In the genomic region with DNA sequence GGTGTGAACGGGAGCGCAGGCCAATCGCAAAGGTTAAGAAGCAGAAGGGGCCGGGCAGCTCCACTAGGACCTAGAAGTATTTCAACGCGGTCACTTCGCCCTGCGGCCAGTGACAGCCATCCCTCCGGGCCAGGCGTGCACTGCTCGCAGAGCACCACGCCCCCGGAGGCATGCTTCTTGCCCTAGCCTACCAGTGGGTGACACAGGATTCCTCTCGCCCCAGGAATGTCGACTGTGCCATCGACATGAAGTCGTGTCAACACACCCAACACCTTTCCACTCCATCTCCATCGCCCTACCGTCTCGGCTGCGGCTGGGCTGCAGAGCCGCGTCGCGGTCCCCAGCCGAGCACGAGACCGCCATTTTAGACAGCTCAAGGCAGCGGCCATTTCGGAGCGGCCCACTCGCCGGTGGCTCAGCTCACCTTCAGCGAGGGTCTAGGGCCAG, we compare ENCODE assay signal across 8 mouse cellular contexts. TPM values are rescaled to one million over a fixed set of nuclear protein-coding genes. Genes with fewer than 3 reads are reported as not detected.
A peak's percentile ranks its signal among the peaks of the same experiment; 100 is the strongest.
DNase-seq lines count a peak whose midpoint lies in the region; ATAC-seq and TF ChIP-seq lines count a peak whose summit lies in the region.

No protein-coding gene starts in this region.

- H3K4me2 ChIP-seq in intestine, embryonic 14.5 days (ENCODE audit: low read length), result peak overlapping the region; percentile 67
- H3K4me2 ChIP-seq in liver, embryonic 12.5 days, result peak overlapping the region; percentile 97
- peak overlapping the region; percentile 67 for H3K4me2 ChIP-seq in midbrain, postnatal 0 days (ENCODE audit: low read depth, low read length, poor library complexity, severe bottlenecking)

- WGBS in intestine, embryonic 14.5 days, result under 1% methylated on average over 34 of the region's 34 CpGs
- WGBS in liver, embryonic 12.5 days (ENCODE audit: insufficient replicate concordance), result under 1% methylated on average over 34 of the region's 34 CpGs
- 0% methylated on average over 34 of the region's 34 CpGs for WGBS in midbrain, postnatal 0 days

- H3K36me3 ChIP-seq in intestine, embryonic 14.5 days (ENCODE audit: control insufficient read depth, insufficient read depth, low read length), result peaks cover 11% of the 10 kb centered on the region
- peaks cover 13% of the 10 kb centered on the region for H3K36me3 ChIP-seq in liver, embryonic 12.5 days
- peaks cover 3% of the 10 kb centered on the region; the same call in 1 of the 2 replicates for H3K36me3 ChIP-seq in midbrain, postnatal 0 days (ENCODE audit: insufficient read depth, low read length)

- H3K27me3 ChIP-seq in intestine, embryonic 14.5 days (replicated peaks; ENCODE audit: control insufficient read depth, insufficient read depth, low read length), result no peaks in the 10 kb centered on the region
- H3K27me3 ChIP-seq in liver, embryonic 12.5 days (replicated peaks), result no peaks in the 10 kb centered on the region
- no peaks in the 10 kb centered on the region for H3K27me3 ChIP-seq in midbrain, postnatal 0 days (ENCODE audit: insufficient read depth, low read length)

- peak; percentile 74 for DNase-seq in urinary bladder, postnatal 14 days (ENCODE audit: low spot score)
- DNase-seq in urinary bladder, postnatal 10 days (ENCODE audit: low spot score), result no peak
- DNase-seq in cerebellum, adult 9-11 months, result peak; percentile 81
- peak; percentile 38 to 66 for DNase-seq in frontal cortex, postnatal 10 days (ENCODE audit: low spot score in 2 of 2)
- no peak for DNase-seq in intestine, embryonic 14.5 days (ENCODE audit: low spot score)
- peak; percentile 62 for DNase-seq in midbrain, postnatal 0 days (ENCODE audit: low spot score)
- DNase-seq in thymus, postnatal 36 days, result no peak

- H3K9me3 ChIP-seq in intestine, embryonic 14.5 days (ENCODE audit: control insufficient read depth, low read length), result no peaks in the 10 kb centered on the region
- no peaks in the 10 kb centered on the region for H3K9me3 ChIP-seq in liver, embryonic 12.5 days (replicated peaks)
- no peaks in the 10 kb centered on the region for H3K9me3 ChIP-seq in midbrain, postnatal 0 days (ENCODE audit: low read length)

- peak overlapping the region; percentile 94 for H3K9ac ChIP-seq in intestine, embryonic 14.5 days (ENCODE audit: low read length)
- peak overlapping the region; percentile 96 for H3K9ac ChIP-seq in liver, embryonic 12.5 days
- peak overlapping the region; percentile 76 for H3K9ac ChIP-seq in midbrain, postnatal 0 days (replicated peaks; ENCODE audit: low read length, poor library complexity, severe bottlenecking)

- ATAC-seq in intestine, embryonic 14.5 days (replicated peaks; ENCODE audit: low FRiP score, low TSS enrichment, low read depth), result peak; percentile 91
- ATAC-seq in liver, embryonic 12.5 days, result peak; percentile 80
- ATAC-seq in midbrain, postnatal 0 days (ENCODE audit: low FRiP score), result peak; percentile 90

- peak overlapping the region; percentile 65 for H3K4me3 ChIP-seq in intestine, embryonic 14.5 days (ENCODE audit: low read depth, low read length)
- H3K4me3 ChIP-seq in liver, embryonic 12.5 days, result peak overlapping the region; percentile 80
- peak overlapping the region; percentile 47 for H3K4me3 ChIP-seq in midbrain, postnatal 0 days (ENCODE audit: low read depth, low read length)

- peak; percentile 1; the same call in 1 of the 2 replicates for TF ChIP-seq CTCF in midbrain, postnatal 0 days (IDR thresholded peaks at IDR 0.05)

- H3K4me1 ChIP-seq in intestine, embryonic 14.5 days (replicated peaks; ENCODE audit: control insufficient read depth, insufficient read depth, low read length), result peaks cover 9% of the 10 kb centered on the region; the same call in 1 of the 2 replicates
- peaks cover 30% of the 10 kb centered on the region for H3K4me1 ChIP-seq in liver, embryonic 12.5 days
- H3K4me1 ChIP-seq in midbrain, postnatal 0 days (ENCODE audit: insufficient read depth, low read length), result no peaks in the 10 kb centered on the region

- peak overlapping the region; percentile 98 for H3K27ac ChIP-seq in intestine, embryonic 14.5 days (ENCODE audit: low read depth)
- H3K27ac ChIP-seq in liver, embryonic 12.5 days, result peak overlapping the region; percentile 94
- H3K27ac ChIP-seq in midbrain, postnatal 0 days (ENCODE audit: low read depth, low read length), result peak overlapping the region; percentile 98

RNA-seq across cellular contexts. Expression of a gene that starts 39.3 kb away (rescaled TPM):
- polyA plus RNA-seq in intestine, embryonic 14.5 days (2014; fragmentation: Nextera tagmentation; extraction: Ambion mirVana), result 833 and 948 TPM in 2 replicates
- polyA plus RNA-seq in liver, embryonic 12.5 days (2016; fragmentation: Nextera tagmentation; extraction: Ambion mirVana), result 687 and 693 TPM in 2 replicates
- total RNA-seq in midbrain, postnatal 0 days (2014; rRNA removed), result 497 and 556 TPM in 2 replicates
- 804 and 868 TPM in 2 replicates for polyA plus RNA-seq in midbrain, postnatal 0 days (2015; fragmentation: Nextera tagmentation; extraction: Ambion mirVana)

Comparison
In these comparisons a context has a peak if more than half of its experiments do, and no peak if none do; other contexts are left out.
1. DNase-seq: peak in urinary bladder, postnatal 14 days (single experiment), cerebellum, adult 9-11 months (single experiment), frontal cortex, postnatal 10 days (2 of 2) and midbrain, postnatal 0 days (single experiment); none in urinary bladder, postnatal 10 days (single experiment), intestine, embryonic 14.5 days (single experiment) and thymus, postnatal 36 days (0 of 2).
2. Peak in every context shown above with its lines, with median percentiles within 50 percentile points of each other: ATAC-seq, H3K27ac ChIP-seq, H3K4me2 ChIP-seq, H3K4me3 ChIP-seq and H3K9ac ChIP-seq.